In genomic region chr1:153095328-153095727, GRCm38 (mm10) we compare ENCODE assay signal across 22 mouse cellular contexts.
DNase-seq lines count a peak whose midpoint lies in the region; ATAC-seq lines count a peak whose summit lies in the region.
"Had no signal": no experiment of that assay in that cellular context is flagged by ENCODE, and none has a peak within 500 bp of the region (broad histone marks: within the 10 kb centered on the region; RNA-seq: fewer than 3 reads in every experiment).

No protein-coding gene starts in this region.

- H3K27me3 ChIP-seq in kidney, embryonic 15.5 days, result no peaks in the 10 kb centered on the region
- no peaks in the 10 kb centered on the region for H3K27me3 ChIP-seq in lung, embryonic 15.5 days

- no peak overlapping the region for H3K9ac ChIP-seq in kidney, embryonic 15.5 days
- no peak overlapping the region for H3K9ac ChIP-seq in lung, embryonic 15.5 days
- H3K9ac ChIP-seq: forebrain, embryonic 13.5 days; heart, embryonic 12.5 days; hindbrain, embryonic 14.5 days had no signal

- H3K4me2 ChIP-seq in kidney, embryonic 15.5 days, result no peak overlapping the region
- H3K4me2 ChIP-seq in lung, embryonic 15.5 days, result no peak overlapping the region
- H3K4me2 ChIP-seq: forebrain, embryonic 13.5 days; heart, embryonic 12.5 days; hindbrain, embryonic 14.5 days had no signal

- H3K27ac ChIP-seq in kidney, embryonic 15.5 days, result peak overlapping the region; percentile 45; the same call in 1 of the 2 replicates
- peak overlapping the region; percentile 88; the same call in 1 of the 2 replicates for H3K27ac ChIP-seq in lung, embryonic 15.5 days
- H3K27ac ChIP-seq: embryonic facial prominence, embryonic 10.5 days; forebrain, embryonic 13.5 days; gastrocnemius, adult 2 months; hindbrain, embryonic 10.5 days; hindbrain, embryonic 14.5 days had no signal

- H3K4me3 ChIP-seq in kidney, embryonic 15.5 days (replicated peaks), result no peak overlapping the region
- no peak overlapping the region for H3K4me3 ChIP-seq in lung, embryonic 15.5 days
- H3K4me3 ChIP-seq: embryonic facial prominence, embryonic 10.5 days; forebrain, embryonic 13.5 days; gastrocnemius, adult 2 months; heart, embryonic 12.5 days; hindbrain, embryonic 10.5 days had no signal

- H3K9me3 ChIP-seq in kidney, embryonic 15.5 days (replicated peaks), result no peaks in the 10 kb centered on the region
- no peaks in the 10 kb centered on the region for H3K9me3 ChIP-seq in lung, embryonic 15.5 days
- H3K9me3 ChIP-seq: embryonic facial prominence, embryonic 10.5 days; forebrain, embryonic 13.5 days; G1E; heart, embryonic 12.5 days; hindbrain, embryonic 10.5 days had no signal

- ATAC-seq in kidney, embryonic 15.5 days (replicated peaks; ENCODE audit: low FRiP score), result no peak
- ATAC-seq in lung, embryonic 15.5 days (ENCODE audit: borderline replicate concordance, extremely low read depth, low FRiP score, low TSS enrichment), result no peak
- ATAC-seq: activated CD4-positive, CD25-positive, alpha-beta regulatory T cell, adult 4 months; CD4-positive, CD25-positive, alpha-beta regulatory T cell, adult 4 months; forebrain, embryonic 13.5 days had no signal

- 65% methylated on average over 6 of the region's 6 CpGs for WGBS in kidney, embryonic 15.5 days
- WGBS in lung, embryonic 15.5 days, result 70% methylated on average over 6 of the region's 6 CpGs

- DNase-seq in kidney, postnatal 36 days, result no peak
- DNase-seq in lung, postnatal 25 days (ENCODE audit: low spot score), result no peak
- DNase-seq in ES-CJ7 (ENCODE audit: low read depth, low spot score), result peak; percentile 96
- DNase-seq in urinary bladder, postnatal 10 days (ENCODE audit: low spot score), result no peak
- no peak for DNase-seq in urinary bladder, postnatal 14 days (ENCODE audit: low spot score)
- DNase-seq: adrenal gland, postnatal 14 days; B cell, adult 2 months; cerebellum, adult 18-20 months; cerebellum, adult 9-11 months; cerebellum, postnatal 36 days; gastrocnemius, adult 2 months; gastrocnemius, postnatal 25 days had no signal

- no peaks in the 10 kb centered on the region for H3K36me3 ChIP-seq in kidney, embryonic 15.5 days
- H3K36me3 ChIP-seq in lung, embryonic 15.5 days, result no peaks in the 10 kb centered on the region
- H3K36me3 ChIP-seq: embryonic facial prominence, embryonic 10.5 days; G1E; heart, embryonic 12.5 days; hindbrain, embryonic 10.5 days had no signal

- H3K4me1 ChIP-seq in kidney, embryonic 15.5 days, result peaks cover 45% of the 10 kb centered on the region
- peaks cover 74% of the 10 kb centered on the region for H3K4me1 ChIP-seq in lung, embryonic 15.5 days
